Mouse (Mus musculus): ENCODE data around the gene Ttc9b. TPM values are rescaled to one million over a fixed set of nuclear protein-coding genes. Genes with fewer than 3 reads are reported as not detected.

Ttc9b gene
- polyA plus RNA-seq, 1 experiment = not detected

DNA sequence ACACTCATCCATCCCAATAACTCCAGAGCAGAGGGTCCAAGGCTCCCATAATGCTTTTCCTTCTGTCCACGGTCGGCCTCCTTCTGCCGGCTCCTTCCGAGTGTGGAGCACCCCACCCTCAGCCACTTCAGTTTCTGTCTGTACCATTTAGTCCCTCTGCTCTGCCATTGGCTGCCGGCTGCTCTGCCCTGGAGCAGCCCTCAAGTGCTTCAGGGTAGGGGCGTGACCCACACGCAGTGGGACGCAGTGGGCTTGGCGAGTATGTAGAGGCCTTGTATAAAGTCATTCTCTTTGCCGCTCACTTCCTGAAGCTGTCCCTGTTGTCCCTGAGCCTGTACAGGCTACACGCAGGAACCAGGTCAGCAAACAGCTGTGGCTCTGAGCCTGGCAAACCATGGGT, 4.0 kb upstream of the Ttc9b start:
- Histone ChIP-seq H3K4me1 (ENCODE audit: control insufficient read depth, insufficient read depth, low read length) (no peaks in the 10 kb centered on the region; the same call in 1 of the 2 replicates), H3K4me3 (replicated peaks; ENCODE audit: control insufficient read depth, low read depth, low read length) (no peak overlapping the region), H3K27ac (ENCODE audit: control insufficient read depth, insufficient read depth, low read depth, low read length, poor library complexity) (no peak overlapping the region)
- TF ChIP-seq POLR2A (IDR thresholded peaks at IDR 0.05; ENCODE audit: borderline replicate concordance, control insufficient read depth, low read depth, low read length) = no peak
- no peak for TF ChIP-seq CTCF (IDR thresholded peaks at IDR 0.05; ENCODE audit: control insufficient read depth, insufficient read depth, low read length)
- 83% methylated on average over 11 of the region's 11 CpGs for WGBS

DNA sequence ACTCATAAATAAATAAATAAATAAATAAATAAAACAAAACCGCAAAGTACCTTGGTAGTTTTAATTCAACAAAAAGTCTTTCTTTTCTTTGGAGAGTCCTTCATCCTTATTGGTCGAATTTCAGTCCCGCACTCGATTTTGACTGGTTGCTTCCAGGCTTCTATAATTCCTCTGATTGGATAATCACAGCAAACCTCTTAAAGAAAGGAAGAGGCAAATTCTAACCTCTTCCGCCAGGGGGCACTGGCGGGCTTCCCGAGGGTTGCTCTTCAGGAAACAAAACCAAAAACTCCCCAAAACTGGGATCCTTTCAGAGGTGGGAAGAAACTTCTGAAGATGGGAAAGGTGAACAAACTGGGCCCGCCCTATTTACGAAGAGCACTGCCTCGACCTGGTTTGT, 2.8 kb upstream of the Ttc9b start:
- 3% methylated on average over 10 of the region's 10 CpGs for WGBS
- peak; percentile 58; the same call in 1 of the 2 replicates for TF ChIP-seq CTCF (IDR thresholded peaks at IDR 0.05; ENCODE audit: control insufficient read depth, insufficient read depth, low read length)
- no peak for TF ChIP-seq POLR2A (IDR thresholded peaks at IDR 0.05; ENCODE audit: borderline replicate concordance, control insufficient read depth, low read depth, low read length)
- Histone ChIP-seq H3K4me1 (ENCODE audit: control insufficient read depth, insufficient read depth, low read length) (no peaks in the 10 kb centered on the region; the same call in 1 of the 2 replicates), H3K27ac (ENCODE audit: control insufficient read depth, insufficient read depth, low read depth, low read length, poor library complexity) (no peak overlapping the region), H3K4me3 (replicated peaks; ENCODE audit: control insufficient read depth, low read depth, low read length) (no peak overlapping the region)

DNA sequence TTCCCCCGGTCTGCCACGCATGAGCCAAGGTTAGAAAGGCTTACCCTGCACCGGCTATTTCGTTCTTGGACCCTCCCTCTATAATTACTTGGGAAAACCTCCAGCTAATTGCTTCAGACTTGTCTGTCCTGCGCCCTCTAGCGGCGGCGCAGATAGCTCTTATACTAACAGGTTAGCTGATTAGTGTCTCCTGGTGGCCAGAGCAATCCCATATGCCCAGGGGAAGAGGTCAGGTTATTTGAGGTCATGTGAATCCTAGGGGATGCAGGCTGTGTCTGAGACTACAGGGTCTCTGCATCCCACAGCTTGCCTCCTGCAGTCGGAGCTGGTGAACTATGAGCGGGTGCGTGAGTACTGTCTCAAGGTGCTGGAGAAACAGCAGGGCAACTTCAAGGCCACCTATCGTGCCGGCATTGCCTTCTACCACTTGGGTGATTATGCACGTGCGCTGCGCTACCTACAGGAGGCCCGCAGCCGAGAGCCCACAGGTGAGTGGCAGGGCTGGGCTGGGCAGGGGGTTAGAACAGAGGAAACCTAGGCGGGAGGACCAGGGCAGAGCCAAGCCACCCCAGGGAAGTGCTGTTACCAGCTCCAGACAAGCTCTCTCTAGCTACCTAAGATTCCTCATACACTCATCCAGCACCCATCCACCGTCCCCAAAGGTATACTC, 1.0 kb downstream of the Ttc9b start:
- 59% methylated on average over 20 of the region's 20 CpGs for WGBS
- TF ChIP-seq POLR2A (IDR thresholded peaks at IDR 0.05; ENCODE audit: borderline replicate concordance, control insufficient read depth, low read depth, low read length) = no peak
- TF ChIP-seq CTCF (IDR thresholded peaks at IDR 0.05; ENCODE audit: control insufficient read depth, insufficient read depth, low read length) = peak; percentile 46
- Histone ChIP-seq H3K4me1 (ENCODE audit: control insufficient read depth, insufficient read depth, low read length) (no peaks in the 10 kb centered on the region; the same call in 1 of the 2 replicates), H3K27ac (ENCODE audit: control insufficient read depth, insufficient read depth, low read depth, low read length, poor library complexity) (no peak overlapping the region), H3K4me3 (replicated peaks; ENCODE audit: control insufficient read depth, low read depth, low read length) (no peak overlapping the region)

DNA sequence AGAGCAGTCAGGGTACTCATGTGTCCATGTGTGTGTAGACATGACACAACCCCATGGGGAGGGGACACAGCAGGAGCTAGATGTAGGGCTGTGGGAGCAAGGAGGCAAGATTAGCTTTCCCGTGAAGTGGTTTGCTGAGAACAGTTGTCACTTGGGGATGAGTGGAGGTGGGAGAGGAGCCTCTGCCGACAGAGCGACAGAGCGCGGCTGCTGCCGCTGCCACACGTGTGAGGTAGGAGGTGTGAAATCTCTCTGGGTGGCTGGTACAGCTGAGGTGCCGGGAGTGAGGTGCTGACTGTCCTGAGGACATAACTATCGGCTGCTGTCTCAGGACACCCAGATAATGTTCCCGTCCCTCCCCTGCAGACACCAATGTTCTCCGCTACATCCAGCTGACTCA, 1.8 kb downstream of the Ttc9b start:
- 48% methylated on average over 11 of the region's 11 CpGs for whole genome bisulfite sequencing
- no peak for TF ChIP-seq CTCF (IDR thresholded peaks at IDR 0.05; ENCODE audit: control insufficient read depth, insufficient read depth, low read length)
- no peak for TF ChIP-seq POLR2A (IDR thresholded peaks at IDR 0.05; ENCODE audit: borderline replicate concordance, control insufficient read depth, low read depth, low read length)
- Histone ChIP-seq H3K27ac (ENCODE audit: control insufficient read depth, insufficient read depth, low read depth, low read length, poor library complexity) (no peak overlapping the region), H3K4me1 (ENCODE audit: control insufficient read depth, insufficient read depth, low read length) (no peaks in the 10 kb centered on the region; the same call in 1 of the 2 replicates), H3K4me3 (replicated peaks; ENCODE audit: control insufficient read depth, low read depth, low read length) (no peak overlapping the region)

DNA sequence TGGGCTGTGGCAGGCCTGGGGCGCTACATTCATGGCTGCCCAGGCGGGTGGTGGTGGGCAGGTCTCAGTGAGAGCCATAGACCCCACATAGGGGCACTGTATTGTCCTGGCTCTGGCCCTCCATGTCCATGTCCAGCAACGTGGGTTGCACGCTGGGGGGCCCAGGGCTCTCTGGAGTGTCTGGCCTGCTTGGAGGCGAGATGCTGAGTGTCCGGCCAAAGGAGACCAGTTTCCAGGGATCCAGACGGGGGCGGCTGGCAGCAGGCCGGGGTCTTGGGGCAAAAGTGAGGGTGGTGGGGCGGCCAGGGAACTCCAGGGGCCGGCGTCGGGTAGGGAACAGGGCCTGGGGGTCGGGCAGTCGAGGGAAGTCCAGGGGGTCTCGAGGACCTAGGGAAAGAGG, 2.9 kb downstream of the Ttc9b start:
- Histone ChIP-seq H3K4me3 (replicated peaks; ENCODE audit: control insufficient read depth, low read depth, low read length) (no peak overlapping the region), H3K27ac (ENCODE audit: control insufficient read depth, insufficient read depth, low read depth, low read length, poor library complexity) (no peak overlapping the region), H3K4me1 (ENCODE audit: control insufficient read depth, insufficient read depth, low read length) (no peaks in the 10 kb centered on the region; the same call in 1 of the 2 replicates)
- TF ChIP-seq POLR2A (IDR thresholded peaks at IDR 0.05; ENCODE audit: borderline replicate concordance, control insufficient read depth, low read depth, low read length) (no peak), CTCF (IDR thresholded peaks at IDR 0.05; ENCODE audit: control insufficient read depth, insufficient read depth, low read length) (no peak)
- WGBS = 86% methylated on average over 16 of the region's 16 CpGs

DNA sequence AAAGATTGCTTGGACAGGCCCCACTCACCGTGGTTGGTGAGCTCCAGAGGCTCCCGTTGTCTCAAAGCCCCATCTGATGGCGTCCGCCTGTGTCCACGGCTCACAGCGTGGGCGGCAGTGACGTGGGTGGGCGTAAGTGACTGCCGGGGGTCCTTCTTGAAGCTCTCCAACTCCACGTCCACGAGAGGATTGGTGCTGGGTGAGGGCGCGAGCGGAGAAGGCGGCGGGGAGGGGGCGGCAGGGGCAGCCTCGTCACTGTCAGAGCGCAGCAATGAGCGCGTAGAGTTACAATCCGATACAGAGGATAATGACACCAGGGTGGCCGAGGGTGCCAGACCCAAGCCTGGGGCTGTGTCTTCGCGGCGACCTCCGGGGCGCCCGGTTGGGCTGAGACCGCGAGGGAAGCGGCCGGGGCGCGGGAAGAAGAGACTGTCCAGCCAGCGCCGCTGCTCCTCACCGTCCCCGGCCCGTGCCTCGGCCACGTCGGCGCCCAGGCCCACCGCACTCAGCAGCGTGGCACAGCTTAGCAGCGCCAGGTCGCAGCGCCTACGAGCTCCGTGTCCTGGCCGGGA, 4.2 kb downstream of the Ttc9b start:
- H3K4me3 ChIP-seq (replicated peaks; ENCODE audit: control insufficient read depth, low read depth, low read length) = no peak overlapping the region
- WGBS = 37% methylated on average over 53 of the region's 53 CpGs

DNA sequence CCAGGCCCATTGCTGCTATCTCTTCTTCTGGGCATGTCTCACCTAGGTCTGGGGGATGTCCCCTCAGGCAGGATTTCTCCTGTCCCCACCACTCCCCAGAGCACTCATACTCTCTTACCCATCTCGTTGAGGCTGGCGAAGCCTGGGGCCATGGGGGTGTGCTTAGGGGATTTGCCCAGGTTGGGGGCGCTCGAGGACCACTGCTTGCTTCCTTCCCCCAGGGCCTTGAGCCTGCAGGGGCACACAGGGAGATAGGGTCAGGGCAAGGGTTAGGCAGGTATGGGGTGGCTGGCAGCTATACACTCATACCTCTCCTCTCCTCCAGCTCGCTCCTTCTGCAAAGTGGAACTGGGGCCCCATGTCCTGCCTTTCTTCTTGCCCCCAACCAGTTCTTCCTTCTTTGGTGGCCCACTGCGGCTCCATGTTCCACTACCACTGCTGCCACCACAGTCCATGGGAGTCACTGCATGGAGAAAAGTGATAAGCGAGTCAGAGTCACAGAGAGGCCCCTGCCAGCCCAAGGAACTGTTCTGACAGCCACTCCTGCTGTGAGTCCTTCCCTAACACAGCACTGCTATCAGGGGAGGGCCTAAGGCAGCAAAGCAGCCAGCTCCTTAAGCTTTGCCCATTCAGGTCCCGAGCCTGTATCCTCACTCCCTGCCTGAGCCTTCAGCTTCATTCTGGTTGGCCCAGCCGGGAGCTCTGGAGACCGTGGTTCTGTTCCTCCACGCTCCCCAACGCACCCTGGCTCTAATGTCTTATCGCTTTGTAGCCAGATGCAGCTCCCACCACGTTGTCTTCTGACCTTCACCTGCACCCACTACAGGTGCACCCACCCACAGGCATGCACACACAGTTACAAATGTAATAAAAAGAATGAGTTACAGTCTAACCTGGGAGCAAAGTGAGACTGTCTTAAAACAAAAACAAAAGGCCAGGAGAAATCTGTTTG, 5.3 kb downstream of the Ttc9b start:
- TF ChIP-seq POLR2A (IDR thresholded peaks at IDR 0.05; ENCODE audit: borderline replicate concordance, control insufficient read depth, low read depth, low read length) (no peak), CTCF (IDR thresholded peaks at IDR 0.05; ENCODE audit: control insufficient read depth, insufficient read depth, low read length) (no peak)
- H3K4me3 ChIP-seq (replicated peaks; ENCODE audit: control insufficient read depth, low read depth, low read length) = no peak overlapping the region
- WGBS = 66% methylated on average over 14 of the region's 14 CpGs
- H3K4me1 ChIP-seq (ENCODE audit: control insufficient read depth, insufficient read depth, low read length) = no peaks in the 10 kb centered on the region
- no peak overlapping the region for H3K27ac ChIP-seq (ENCODE audit: control insufficient read depth, insufficient read depth, low read depth, low read length, poor library complexity)

More for the DNA sequence above, 4.2 kb downstream of the Ttc9b start:
- TF ChIP-seq POLR2A (IDR thresholded peaks at IDR 0.05; ENCODE audit: borderline replicate concordance, control insufficient read depth, low read depth, low read length) (no peak), CTCF (IDR thresholded peaks at IDR 0.05; ENCODE audit: control insufficient read depth, insufficient read depth, low read length) (no peak)
- Histone ChIP-seq H3K4me1 (ENCODE audit: control insufficient read depth, insufficient read depth, low read length) (no peaks in the 10 kb centered on the region), H3K27ac (ENCODE audit: control insufficient read depth, insufficient read depth, low read depth, low read length, poor library complexity) (no peak overlapping the region)

DNA sequence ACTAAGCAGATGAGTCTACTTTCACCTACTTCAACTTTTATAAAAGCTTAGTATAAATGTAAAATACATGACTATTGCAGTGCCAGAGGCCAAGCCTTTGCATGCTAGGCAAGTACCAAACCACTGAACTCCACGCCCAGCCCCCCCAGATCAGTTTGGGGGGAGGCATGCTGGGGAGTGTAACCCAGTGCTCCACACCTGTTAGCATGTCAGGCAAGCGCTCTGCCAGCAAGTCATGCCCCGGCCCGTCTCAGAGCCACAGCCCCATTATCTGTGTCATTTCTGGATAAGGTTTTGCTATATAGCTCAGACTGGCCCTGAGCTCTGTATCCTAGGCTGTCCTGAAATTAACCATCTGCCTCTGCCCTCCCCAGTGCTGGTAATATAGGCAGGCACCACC, 8.3 kb downstream of the Ttc9b start:
- 80% methylated on average over 4 of the region's 4 CpGs for WGBS
- H3K27ac ChIP-seq (ENCODE audit: control insufficient read depth, insufficient read depth, low read depth, low read length, poor library complexity) = no peak overlapping the region
- H3K4me3 ChIP-seq (replicated peaks; ENCODE audit: control insufficient read depth, low read depth, low read length) = no peak overlapping the region
- H3K4me1 ChIP-seq (ENCODE audit: control insufficient read depth, insufficient read depth, low read length) = no peaks in the 10 kb centered on the region
- no peak for TF ChIP-seq POLR2A (IDR thresholded peaks at IDR 0.05; ENCODE audit: borderline replicate concordance, control insufficient read depth, low read depth, low read length)
- no peak for TF ChIP-seq CTCF (IDR thresholded peaks at IDR 0.05; ENCODE audit: control insufficient read depth, insufficient read depth, low read length)
